Mouse (Mus musculus) testis, adult 2 months (tissue): ENCODE data around the gene Il6ra.

Experiments
- CTCF ChIP-seq: fragments of 200-500 bp; IDR thresholded peaks from 2 replicates; pipeline ENCODE4 v1.5.1; 2012; ENCODE audit warnings: low read depth, mild to moderate bottlenecking, inconsistent platforms, low read length, moderate library complexity; ENCODE audit not compliant: control insufficient read depth, insufficient read depth, insufficient replicate concordance
- POLR2A ChIP-seq: fragments of 200-500 bp; IDR thresholded peaks from 2 replicates; pipeline ENCODE4 v1.6.1; 2012; ENCODE audit warnings: low read depth, mild to moderate bottlenecking, inconsistent platforms, low read length, moderate library complexity; ENCODE audit not compliant: control insufficient read depth

DNA sequence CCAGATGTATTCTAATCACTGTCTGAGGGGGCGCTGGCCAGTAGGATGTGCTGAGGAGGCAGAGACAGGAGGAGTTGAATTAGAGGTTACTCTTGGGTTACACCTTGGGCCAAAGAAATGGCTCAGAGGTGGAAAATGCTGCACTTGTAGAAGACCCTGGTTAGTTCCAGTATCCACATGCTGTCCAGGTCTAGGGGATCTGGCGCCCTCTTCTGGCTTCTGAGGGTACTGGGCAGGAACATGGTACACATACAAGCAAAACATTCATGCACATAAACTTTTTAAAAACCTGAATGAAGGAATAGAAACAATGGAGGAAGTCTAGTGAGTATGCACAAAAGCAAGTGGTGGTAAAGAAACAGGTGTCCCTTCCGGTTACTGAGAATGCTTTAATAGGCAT lies 55.6 kb downstream of the Il6ra start:
- no peak for TF ChIP-seq POLR2A
- peak; percentile 68; the same call in 1 of the 2 replicates for TF ChIP-seq CTCF
